Mouse (Mus musculus) embryonic facial prominence, embryonic 11.5 days (tissue): ENCODE results near the gene 2310061I04Rik. TPM values are rescaled to one million over a fixed set of nuclear protein-coding genes. Genes with fewer than 3 reads are reported as not detected.

Experiments used
- ATAC-seq: fragments of 200-750 bp; cut with Nextera tagmentation; replicated peaks from 2 replicates; pipeline ENCODE4 v1.8.0; 2017; ENCODE audit warnings: low read depth; ENCODE audit not compliant: insufficient number of reproducible peaks, low FRiP score, low TSS enrichment
- DNase-seq: peaks from one replicate; pipeline ENCODE4 v3.0.0-alpha.2; 2015; ENCODE audit warnings: low spot score
- H3K27ac ChIP-seq: fragments of 300-500 bp; sonication (generic); replicated peaks from 2 replicates; pipeline ENCODE4 v1.5.1; 2014; ENCODE audit warnings: mild to moderate bottlenecking, low read depth, low read length, control low read depth
- H3K27me3 ChIP-seq: fragments of 300-500 bp; sonication (generic); 2 replicates; pipeline ENCODE4 v1.6.1; 2014; ENCODE audit warnings: mild to moderate bottlenecking, low read length, moderate library complexity, mixed read lengths; ENCODE audit not compliant: control insufficient read depth, insufficient read depth
- H3K36me3 ChIP-seq: fragments of 300-500 bp; sonication (generic); replicated peaks from 2 replicates; pipeline ENCODE4 v1.6.1; 2014; ENCODE audit warnings: low read depth, mild to moderate bottlenecking, low read length, moderate library complexity, mixed read lengths; ENCODE audit not compliant: control insufficient read depth, insufficient read depth
- H3K4me1 ChIP-seq: fragments of 300-500 bp; sonication (generic); 2 replicates; pipeline ENCODE4 v1.6.1; 2014; ENCODE audit warnings: low read length, mixed read lengths; ENCODE audit not compliant: control insufficient read depth, insufficient read depth
- H3K4me2 ChIP-seq: fragments of 300-500 bp; sonication (generic); 2 replicates; pipeline ENCODE4 v1.6.1; 2014; ENCODE audit warnings: low read depth, mild to moderate bottlenecking, control low read depth, low read length, moderate library complexity
- H3K4me3 ChIP-seq: fragments of 300-500 bp; sonication (generic); 2 replicates; pipeline ENCODE4 v1.5.1; 2014; ENCODE audit warnings: low read depth, low read length, control low read depth
- H3K9ac ChIP-seq: fragments of 300-500 bp; sonication (generic); replicated peaks from 2 replicates; pipeline ENCODE4 v1.6.1; 2014; ENCODE audit warnings: mild to moderate bottlenecking, control low read depth, low read length
- H3K9me3 ChIP-seq: fragments of 300-500 bp; sonication (generic); replicated peaks from 2 replicates; pipeline ENCODE4 v1.6.1; 2016; ENCODE audit warnings: mild to moderate bottlenecking, low read length, inconsistent platforms, mixed read lengths; ENCODE audit not compliant: control insufficient read depth
- WGBS: fragments of 180-500 bp; shearing (Covaris S2); extraction: QIAGEN DNeasy Blood & Tissue Kit; methylation state at CpG from one replicate; pipeline ENCODE4 v1.1.7; 2014; 5-methylcytosine and 5-hydroxymethylcytosine counted together
- polyA plus RNA-seq: library from polyadenylated mRNA; unstranded; fragments of >200 nt; fragmentation: Nextera tagmentation; extraction: Ambion mirVana; gene quantifications from 2 replicates; pipeline ENCODE4 v1.2.1, GENCODE M21; 2014

The 2310061I04Rik gene
- polyA plus RNA-seq, 1 experiment from 2014 or later = 21.2 TPM

- DNase-seq = peak; percentile 46
- Histone ChIP-seq H3K36me3 (peaks cover 7% of the 10 kb centered on the region), H3K9ac (no peak overlapping the region), H3K4me2 (peak overlapping the region; percentile 93), H3K4me1 (peaks cover 8% of the 10 kb centered on the region; the same call in 1 of the 2 replicates), H3K27ac (no peak overlapping the region), H3K9me3 (no peaks in the 10 kb centered on the region; the same call in 1 of the 2 replicates), H3K4me3 (peak overlapping the region; percentile 73; the same call in 1 of the 2 replicates), H3K27me3 (no peaks in the 10 kb centered on the region)
- no peak for ATAC-seq
- WGBS = 83% methylated on average over 8 of the region's 8 CpGs
Observed at GRCm38 (mm10) chr17:35870884-35871696, 26.1 kb downstream of the 2310061I04Rik start.

DNA sequence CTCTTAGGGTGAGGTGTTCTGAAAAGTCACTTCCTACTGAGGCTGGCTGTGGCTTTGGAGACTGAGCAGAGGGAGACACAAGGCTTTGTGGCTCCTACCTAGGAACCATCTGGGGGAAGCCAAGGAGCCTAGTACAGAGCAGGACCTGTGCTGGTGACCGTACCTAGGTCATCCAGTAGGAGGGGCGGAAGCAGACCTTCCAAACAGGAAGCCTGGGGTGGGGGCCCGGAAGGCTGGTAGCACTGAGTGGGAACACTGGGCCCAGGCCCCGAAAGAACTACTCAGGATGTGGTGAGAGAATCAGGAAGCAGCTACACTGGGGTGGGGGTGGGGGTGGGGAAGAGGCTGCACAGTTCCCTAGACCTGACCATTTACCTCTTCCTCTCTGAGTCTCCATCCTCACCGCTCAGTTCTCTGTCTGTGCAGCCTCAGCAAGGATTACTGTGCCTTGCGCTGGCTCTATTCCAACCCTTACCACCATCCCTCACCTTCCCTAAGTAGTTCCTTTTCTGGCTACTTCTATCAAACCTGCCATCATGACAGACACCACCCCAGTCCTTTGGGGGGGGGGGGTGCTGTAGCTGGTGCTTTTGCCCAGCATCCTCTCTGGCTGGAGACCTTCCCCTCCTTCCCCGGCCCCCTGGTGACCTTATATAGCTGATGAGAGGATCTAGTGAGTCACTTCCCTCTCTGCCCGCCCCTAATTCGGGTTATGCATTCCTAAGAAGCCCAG lies 26.9 kb downstream of the 2310061I04Rik start:
- Histone ChIP-seq H3K4me3 (peak overlapping the region; percentile 73), H3K4me1 (peaks cover 8% of the 10 kb centered on the region; the same call in 1 of the 2 replicates), H3K27ac (no peak overlapping the region; the same call in 1 of the 2 replicates), H3K9me3 (no peaks in the 10 kb centered on the region; the same call in 1 of the 2 replicates), H3K27me3 (no peaks in the 10 kb centered on the region), H3K9ac (peak overlapping the region; percentile 86), H3K4me2 (peak overlapping the region; percentile 93), H3K36me3 (peaks cover 7% of the 10 kb centered on the region)
- DNase-seq = no peak
- WGBS = 56% methylated on average over 8 of the region's 9 CpGs
- ATAC-seq = no peak

GRCm38 (mm10) chr17:35869346-35870067 lies 27.7 kb downstream of the 2310061I04Rik start:
- ATAC-seq (0 out of 2 replicates have a peak, but pooled peaks have one; percentile 1), DNase-seq (peak; percentile 48)
- H3K27ac ChIP-seq = 0 out of 2 replicates have a peak overlapping the region, but pooled peaks have one; percentile 5
- peak overlapping the region; percentile 93 for H3K4me2 ChIP-seq
- H3K9me3 ChIP-seq = no peaks in the 10 kb centered on the region; the same call in 1 of the 2 replicates
- H3K9ac ChIP-seq = peak overlapping the region; percentile 86
- H3K36me3 ChIP-seq = peaks cover 7% of the 10 kb centered on the region
- WGBS = 2% methylated on average over 7 of the region's 7 CpGs
- no peaks in the 10 kb centered on the region for H3K27me3 ChIP-seq
- peak overlapping the region; percentile 73 for H3K4me3 ChIP-seq
- H3K4me1 ChIP-seq = peaks cover 8% of the 10 kb centered on the region; the same call in 1 of the 2 replicates

- WGBS = 4% methylated on average over 7 of the region's 7 CpGs
- Histone ChIP-seq H3K9me3 (no peaks in the 10 kb centered on the region; the same call in 1 of the 2 replicates), H3K27me3 (no peaks in the 10 kb centered on the region), H3K36me3 (peaks cover 7% of the 10 kb centered on the region), H3K9ac (peak overlapping the region; percentile 86), H3K4me1 (peaks cover 8% of the 10 kb centered on the region; the same call in 1 of the 2 replicates), H3K4me3 (peak overlapping the region; percentile 73), H3K27ac (peak overlapping the region; percentile 56; the same call in 1 of the 2 replicates), H3K4me2 (peak overlapping the region; percentile 93)
- no peak for DNase-seq
- no peak for ATAC-seq
Observed at GRCm38 (mm10) chr17:35868961-35869345, 28.3 kb downstream of the 2310061I04Rik start.

GRCm38 (mm10) chr17:35868165-35868820 lies 28.9 kb downstream of the 2310061I04Rik start:
- H3K4me1 ChIP-seq = peaks cover 8% of the 10 kb centered on the region; the same call in 1 of the 2 replicates

GRCm38 (mm10) chr17:35866911-35867890 lies 30.0 kb downstream of the 2310061I04Rik start:
- H3K9ac ChIP-seq = peak overlapping the region; percentile 86
- no peaks in the 10 kb centered on the region; the same call in 1 of the 2 replicates for H3K9me3 ChIP-seq
- WGBS = 8% methylated on average over 26 of the region's 26 CpGs
- no peaks in the 10 kb centered on the region for H3K27me3 ChIP-seq
- peaks cover 8% of the 10 kb centered on the region; the same call in 1 of the 2 replicates for H3K4me1 ChIP-seq
- peak overlapping the region; percentile 93 for H3K4me2 ChIP-seq
- ATAC-seq (no peak), DNase-seq (no peak)
- H3K36me3 ChIP-seq = peaks cover 7% of the 10 kb centered on the region
- H3K27ac ChIP-seq = peak overlapping the region; percentile 95
- H3K4me3 ChIP-seq = peak overlapping the region; percentile 73

More at GRCm38 (mm10) chr17:35868165-35868820, 28.9 kb downstream of the 2310061I04Rik start:
- Histone ChIP-seq H3K4me2 (peak overlapping the region; percentile 93), H3K27ac (peak overlapping the region; percentile 56), H3K9me3 (no peaks in the 10 kb centered on the region; the same call in 1 of the 2 replicates), H3K36me3 (peaks cover 7% of the 10 kb centered on the region), H3K27me3 (no peaks in the 10 kb centered on the region), H3K4me3 (peak overlapping the region; percentile 73), H3K9ac (peak overlapping the region; percentile 86)
- DNase-seq = no peak
- WGBS = 25% methylated on average over 17 of the region's 17 CpGs
- ATAC-seq = no peak
